In the genomic region with DNA sequence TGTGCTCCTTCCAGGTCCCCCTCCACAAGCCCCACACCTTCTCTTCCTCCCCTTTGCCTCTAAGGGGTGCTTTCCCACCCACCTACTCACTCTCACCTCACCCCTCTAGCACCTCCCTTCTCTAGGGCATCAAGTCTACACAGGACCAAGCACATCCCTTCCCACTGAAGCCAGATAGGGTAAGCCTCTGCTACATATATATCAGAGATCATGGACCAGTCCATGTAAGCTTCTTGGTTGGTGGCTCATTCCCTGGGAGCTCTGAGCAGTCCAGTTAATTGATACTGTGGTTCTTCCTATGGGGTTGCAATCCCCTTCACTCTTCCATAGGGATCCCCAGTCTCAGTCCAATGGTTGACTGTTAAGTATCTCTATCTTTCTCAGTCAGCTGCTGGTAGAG, we compare ENCODE assay signal across 25 mouse cellular contexts. TPM values are rescaled to one million over a fixed set of nuclear protein-coding genes. Genes with fewer than 3 reads are reported as not detected.
DNase-seq lines count a peak whose midpoint lies in the region; ATAC-seq and TF ChIP-seq lines count a peak whose summit lies in the region.
"Had no signal": no experiment of that assay in that cellular context is flagged by ENCODE, and none has a peak within 500 bp of the region (broad histone marks: within the 10 kb centered on the region; RNA-seq: fewer than 3 reads in every experiment).

No protein-coding gene starts in this region.

- TF ChIP-seq CTCF in midbrain, postnatal 0 days (IDR thresholded peaks at IDR 0.05), result no peak

- no peaks in the 10 kb centered on the region for H3K4me1 ChIP-seq in heart, embryonic 12.5 days (replicated peaks)
- no peaks in the 10 kb centered on the region for H3K4me1 ChIP-seq in midbrain, embryonic 11.5 days (ENCODE audit: control insufficient read depth, insufficient read depth, low read length)
- no peaks in the 10 kb centered on the region for H3K4me1 ChIP-seq in midbrain, postnatal 0 days (ENCODE audit: insufficient read depth, low read length)

- no peak overlapping the region for H3K27ac ChIP-seq in heart, embryonic 12.5 days (ENCODE audit: poor library complexity, severe bottlenecking)
- no peak overlapping the region for H3K27ac ChIP-seq in midbrain, embryonic 11.5 days (ENCODE audit: low read depth, low read length)
- H3K27ac ChIP-seq in midbrain, postnatal 0 days (ENCODE audit: low read depth, low read length), result no peak overlapping the region

- no peaks in the 10 kb centered on the region for H3K9me3 ChIP-seq in heart, embryonic 12.5 days (replicated peaks)
- no peaks in the 10 kb centered on the region for H3K9me3 ChIP-seq in midbrain, embryonic 11.5 days (ENCODE audit: control insufficient read depth, low read length)
- no peaks in the 10 kb centered on the region for H3K9me3 ChIP-seq in midbrain, postnatal 0 days (ENCODE audit: low read length)
- H3K9me3 ChIP-seq: G1E had no signal

- no peak overlapping the region for H3K4me2 ChIP-seq in heart, embryonic 12.5 days
- H3K4me2 ChIP-seq in midbrain, embryonic 11.5 days, result no peak overlapping the region
- H3K4me2 ChIP-seq in midbrain, postnatal 0 days (ENCODE audit: low read depth, low read length, poor library complexity, severe bottlenecking), result no peak overlapping the region

- H3K4me3 ChIP-seq in heart, embryonic 12.5 days, result no peak overlapping the region
- no peak overlapping the region for H3K4me3 ChIP-seq in midbrain, embryonic 11.5 days (ENCODE audit: low read depth, low read length)
- no peak overlapping the region for H3K4me3 ChIP-seq in midbrain, postnatal 0 days (ENCODE audit: low read depth, low read length)

- no peak for ATAC-seq in heart, embryonic 12.5 days (ENCODE audit: insufficient number of reproducible peaks, low FRiP score)
- no peak for ATAC-seq in midbrain, embryonic 11.5 days (ENCODE audit: low FRiP score)
- ATAC-seq in midbrain, postnatal 0 days (ENCODE audit: low FRiP score), result no peak
- 0 out of 2 replicates have a peak, but pooled peaks have one; percentile 39 for ATAC-seq in erythroid progenitor cell, adult 5-6 weeks (replicated peaks; ENCODE audit: low FRiP score, poor library complexity, severe bottlenecking)
- ATAC-seq: activated CD4-positive, CD25-positive, alpha-beta regulatory T cell, adult 4 months; CD4-positive, CD25-positive, alpha-beta regulatory T cell, adult 4 months; Patski had no signal

- no peaks in the 10 kb centered on the region for H3K36me3 ChIP-seq in heart, embryonic 12.5 days
- H3K36me3 ChIP-seq in midbrain, embryonic 11.5 days (ENCODE audit: control insufficient read depth, insufficient read depth, low read length), result no peaks in the 10 kb centered on the region
- no peaks in the 10 kb centered on the region for H3K36me3 ChIP-seq in midbrain, postnatal 0 days (ENCODE audit: insufficient read depth, low read length)
- H3K36me3 ChIP-seq: G1E had no signal

- H3K27me3 ChIP-seq in heart, embryonic 12.5 days (replicated peaks), result no peaks in the 10 kb centered on the region
- H3K27me3 ChIP-seq in midbrain, embryonic 11.5 days (ENCODE audit: control insufficient read depth, insufficient read depth, low read length), result no peaks in the 10 kb centered on the region
- no peaks in the 10 kb centered on the region for H3K27me3 ChIP-seq in midbrain, postnatal 0 days (ENCODE audit: insufficient read depth, low read length)
- H3K27me3 ChIP-seq: CH12.LX had no signal

- peak; percentile 57 for DNase-seq in heart, adult 11 months
- peak; percentile 57 for DNase-seq in midbrain, embryonic 11.5 days (ENCODE audit: low spot score, missing footprints)
- DNase-seq in midbrain, postnatal 0 days (ENCODE audit: low spot score), result no peak
- no peak for DNase-seq in adipocyte (ENCODE audit: low spot score)
- DNase-seq: adrenal gland, adult 2 months; adrenal gland, adult 8-10 months; adrenal gland, postnatal 10 days; adrenal gland, postnatal 14 days; adrenal gland, postnatal 25 days; adrenal gland, postnatal 36 days; B cell, adult 2 months; cerebellum, adult 11 months; cerebellum, adult 11-12 months; cerebellum, adult 18-20 months; cerebellum, adult 2 months had no signal

- no peak overlapping the region for H3K9ac ChIP-seq in heart, embryonic 12.5 days
- H3K9ac ChIP-seq in midbrain, embryonic 11.5 days (ENCODE audit: low read length), result no peak overlapping the region
- no peak overlapping the region for H3K9ac ChIP-seq in midbrain, postnatal 0 days (replicated peaks; ENCODE audit: low read length, poor library complexity, severe bottlenecking)

RNA-seq across cellular contexts. Expression of gene Tmem196, which starts 24.4 kb away (rescaled TPM):
- polyA plus RNA-seq in heart, embryonic 12.5 days (2016; fragmentation: Nextera tagmentation; extraction: Ambion mirVana), result 1.8 and 2.4 TPM in 2 replicates
- polyA plus RNA-seq in midbrain, embryonic 11.5 days (2014; fragmentation: Nextera tagmentation; extraction: Ambion mirVana), result 1.4 and 1.8 TPM in 2 replicates
- 13.3 and 27.8 TPM in 2 replicates for total RNA-seq in midbrain, postnatal 0 days (2014; rRNA removed)
- 16.5 and 17.9 TPM in 2 replicates for polyA plus RNA-seq in midbrain, postnatal 0 days (2015; fragmentation: Nextera tagmentation; extraction: Ambion mirVana)
- not detected in 2 replicates for total RNA-seq in erythroid progenitor cell, adult 5-6 weeks (2015; ENCODE audit: low replicate concordance)
- total RNA-seq in erythroid progenitor cell, adult 5-6 weeks (2017; ENCODE audit: low replicate concordance), result not detected in 2 replicates
- total RNA-seq: CH12.LX, ES-E14, MEL had no signal
- polyA plus RNA-seq: activated CD4-positive, CD25-positive, alpha-beta regulatory T cell, adult 4 months; C2C12; CD4-positive, CD25-positive, alpha-beta regulatory T cell, adult 4 months; G1E; Patski had no signal

Comparison
In these comparisons a context has a peak if more than half of its experiments do, and no peak if none do; other contexts are left out.
1. DNase-seq: peak in heart, adult 11 months (single experiment) and midbrain, embryonic 11.5 days (single experiment); none in midbrain, postnatal 0 days (single experiment) and adipocyte (single experiment).